Comparison of ENCODE assay signal across 8 mouse cellular contexts in the genomic region with DNA sequence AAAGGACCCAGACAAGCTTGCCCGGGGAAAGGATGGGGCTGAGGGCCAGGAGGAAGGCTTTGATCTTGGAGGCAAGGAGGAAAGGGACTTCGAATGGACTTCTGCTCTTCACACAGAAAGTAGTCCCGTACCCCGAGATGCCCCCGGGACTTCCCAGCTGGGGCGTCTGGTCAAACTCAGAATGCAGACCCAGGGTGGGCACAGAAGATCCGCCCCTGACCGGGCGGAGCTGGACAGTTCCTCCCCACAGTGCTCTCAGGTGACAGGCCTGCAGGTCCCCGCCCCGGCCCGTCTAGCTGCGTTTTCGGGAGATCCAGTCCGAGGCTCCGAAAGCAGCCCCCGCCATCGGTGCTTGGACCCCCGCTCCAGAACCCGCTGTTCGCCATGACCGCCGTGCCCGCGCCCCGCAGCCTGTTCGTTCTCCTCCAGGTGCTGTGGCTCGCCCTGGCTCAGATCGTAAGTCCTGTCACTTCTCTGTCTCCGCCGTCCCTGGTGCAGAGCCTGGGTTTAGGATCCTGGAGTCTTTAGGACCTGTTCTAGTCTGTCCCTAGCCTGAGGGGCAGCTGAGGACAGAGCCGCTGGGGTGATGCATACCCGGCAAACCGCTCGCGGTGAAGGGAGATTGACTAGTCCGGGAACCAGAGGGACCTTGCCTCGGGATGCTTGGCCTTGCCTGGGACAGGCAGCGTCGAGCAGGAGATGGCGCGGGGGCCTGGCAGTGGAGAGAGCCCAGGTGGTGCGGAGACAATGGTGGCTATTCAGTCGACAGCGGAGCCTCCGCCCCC. TPM values are rescaled to one million over a fixed set of nuclear protein-coding genes. Genes with fewer than 3 reads are reported as not detected.
A peak's percentile ranks its signal among the peaks of the same experiment; 100 is the strongest.
DNase-seq lines count a peak whose midpoint lies in the region; ATAC-seq lines count a peak whose summit lies in the region.

A gene (plus strand): TSS at position 55 of the 785 bp plus-strand sequence.

- H3K27me3 ChIP-seq in lung, embryonic 16.5 days (ENCODE audit: control insufficient read depth, insufficient read depth, low read depth, low read length) = peaks cover 13% of the 10 kb centered on the region
- H3K27me3 ChIP-seq in hindbrain, embryonic 11.5 days (ENCODE audit: control insufficient read depth, insufficient read depth, low read length) = peaks cover 9% of the 10 kb centered on the region; the same call in 1 of the 2 replicates
- H3K27me3 ChIP-seq in midbrain, embryonic 12.5 days = peaks cover 34% of the 10 kb centered on the region

- H3K36me3 ChIP-seq in lung, embryonic 16.5 days (ENCODE audit: control insufficient read depth, insufficient read depth, low read length) = no peaks in the 10 kb centered on the region
- H3K36me3 ChIP-seq in hindbrain, embryonic 11.5 days (ENCODE audit: control insufficient read depth, insufficient read depth, low read length) = no peaks in the 10 kb centered on the region
- H3K36me3 ChIP-seq in midbrain, embryonic 12.5 days = no peaks in the 10 kb centered on the region

- peak; percentile 13 to 26 for DNase-seq in adrenal gland, postnatal 36 days
- no peak for DNase-seq in adrenal gland, adult (ENCODE audit: inconsistent age in 2 of 2, low spot score in 1 of 2)
- no peak for DNase-seq in lung, postnatal 4 days
- DNase-seq in hindbrain, embryonic 11.5 days (ENCODE audit: low spot score) = peak; percentile 65
- DNase-seq in thymus, postnatal 0 days (ENCODE audit: low spot score) = no peak
- no peak for DNase-seq in spleen, postnatal 14 days (ENCODE audit: low spot score in 2 of 2)

- WGBS in lung, embryonic 16.5 days = 4% methylated on average over 43 of the region's 46 CpGs
- WGBS in hindbrain, embryonic 11.5 days = 4% methylated on average over 39 of the region's 46 CpGs
- WGBS in midbrain, embryonic 12.5 days = 4% methylated on average over 45 of the region's 46 CpGs

- H3K9ac ChIP-seq in lung, embryonic 16.5 days (ENCODE audit: low read length) = peak within 1 kb of the TSS; percentile 59
- peak within 1 kb of the TSS; percentile 56 for H3K9ac ChIP-seq in hindbrain, embryonic 11.5 days (ENCODE audit: low read depth, low read length)
- H3K9ac ChIP-seq in midbrain, embryonic 12.5 days (replicated peaks) = peak within 1 kb of the TSS; percentile 52

- peak within 1 kb of the TSS; percentile 75 for H3K4me2 ChIP-seq in lung, embryonic 16.5 days (ENCODE audit: low read depth, low read length)
- H3K4me2 ChIP-seq in hindbrain, embryonic 11.5 days (replicated peaks; ENCODE audit: low read depth, low read length) = peak within 1 kb of the TSS; percentile 67
- H3K4me2 ChIP-seq in midbrain, embryonic 12.5 days (replicated peaks) = peak within 1 kb of the TSS; percentile 63

- peak within 1 kb of the TSS; percentile 49 for H3K4me3 ChIP-seq in lung, embryonic 16.5 days (ENCODE audit: low read length)
- peak within 1 kb of the TSS; percentile 41 for H3K4me3 ChIP-seq in hindbrain, embryonic 11.5 days (ENCODE audit: low read depth, low read length)
- peak within 1 kb of the TSS; percentile 43 for H3K4me3 ChIP-seq in midbrain, embryonic 12.5 days

- no peaks in the 10 kb centered on the region for H3K9me3 ChIP-seq in lung, embryonic 16.5 days (ENCODE audit: control insufficient read depth, low read length)
- H3K9me3 ChIP-seq in hindbrain, embryonic 11.5 days (ENCODE audit: control insufficient read depth, low read length) = no peaks in the 10 kb centered on the region
- no peaks in the 10 kb centered on the region for H3K9me3 ChIP-seq in midbrain, embryonic 12.5 days

- no peak for ATAC-seq in lung, embryonic 16.5 days (ENCODE audit: low read depth)
- peak; percentile 36 for ATAC-seq in hindbrain, embryonic 11.5 days (ENCODE audit: low FRiP score)
- peak; percentile 16; the same call in 1 of the 2 replicates for ATAC-seq in midbrain, embryonic 12.5 days (ENCODE audit: low FRiP score, low read depth)

- no peak within 1 kb of the TSS for H3K27ac ChIP-seq in lung, embryonic 16.5 days (ENCODE audit: low read length)
- H3K27ac ChIP-seq in hindbrain, embryonic 11.5 days (ENCODE audit: low read depth, low read length) = no peak within 1 kb of the TSS
- H3K27ac ChIP-seq in midbrain, embryonic 12.5 days (replicated peaks) = no peak within 1 kb of the TSS

- H3K4me1 ChIP-seq in lung, embryonic 16.5 days (replicated peaks; ENCODE audit: control insufficient read depth, insufficient read depth, low read length) = peaks cover 13% of the 10 kb centered on the region
- peaks cover 5% of the 10 kb centered on the region; the same call in 1 of the 2 replicates for H3K4me1 ChIP-seq in hindbrain, embryonic 11.5 days (replicated peaks; ENCODE audit: control insufficient read depth, insufficient read depth, low read length)
- peaks cover 30% of the 10 kb centered on the region for H3K4me1 ChIP-seq in midbrain, embryonic 12.5 days

RNA-seq across cellular contexts. Expression of the gene that starts here (rescaled TPM):
- under 1 TPM; 0.43 to 0.72 TPM for total RNA-seq in adrenal gland, postnatal 36 days (2021)
- polyA plus RNA-seq in lung, embryonic 16.5 days (2015; fragmentation: Nextera tagmentation; extraction: Ambion mirVana) = 5.1 and 5.9 TPM in 2 replicates
- 5.1 and 7.9 TPM in 2 replicates for polyA plus RNA-seq in hindbrain, embryonic 11.5 days (2014; fragmentation: Nextera tagmentation; extraction: Ambion mirVana)
- 9.8 and 17.9 TPM in 2 replicates for polyA plus RNA-seq in midbrain, embryonic 12.5 days (2016; fragmentation: Nextera tagmentation; extraction: Ambion mirVana)
- polyA plus RNA-seq in thymus, postnatal 0 days (2015; fragmentation: Nextera tagmentation; extraction: Ambion mirVana) = 0.20 and 0.41 TPM in 2 replicates

Comparison
In these comparisons a context has a peak if more than half of its experiments do, and no peak if none do; other contexts are left out.
1. Peak in DNase-seq in adrenal gland, postnatal 36 days; RNA of the gene not detected or under 1 TPM.